Mouse (Mus musculus): ENCODE results near the gene Dnajc22. TPM values are rescaled to one million over a fixed set of nuclear protein-coding genes. Genes with fewer than 3 reads are reported as not detected.

The Dnajc22 gene
- polyA plus RNA-seq, 1 experiment from 2014 or later, result 0.50 TPM

DNA sequence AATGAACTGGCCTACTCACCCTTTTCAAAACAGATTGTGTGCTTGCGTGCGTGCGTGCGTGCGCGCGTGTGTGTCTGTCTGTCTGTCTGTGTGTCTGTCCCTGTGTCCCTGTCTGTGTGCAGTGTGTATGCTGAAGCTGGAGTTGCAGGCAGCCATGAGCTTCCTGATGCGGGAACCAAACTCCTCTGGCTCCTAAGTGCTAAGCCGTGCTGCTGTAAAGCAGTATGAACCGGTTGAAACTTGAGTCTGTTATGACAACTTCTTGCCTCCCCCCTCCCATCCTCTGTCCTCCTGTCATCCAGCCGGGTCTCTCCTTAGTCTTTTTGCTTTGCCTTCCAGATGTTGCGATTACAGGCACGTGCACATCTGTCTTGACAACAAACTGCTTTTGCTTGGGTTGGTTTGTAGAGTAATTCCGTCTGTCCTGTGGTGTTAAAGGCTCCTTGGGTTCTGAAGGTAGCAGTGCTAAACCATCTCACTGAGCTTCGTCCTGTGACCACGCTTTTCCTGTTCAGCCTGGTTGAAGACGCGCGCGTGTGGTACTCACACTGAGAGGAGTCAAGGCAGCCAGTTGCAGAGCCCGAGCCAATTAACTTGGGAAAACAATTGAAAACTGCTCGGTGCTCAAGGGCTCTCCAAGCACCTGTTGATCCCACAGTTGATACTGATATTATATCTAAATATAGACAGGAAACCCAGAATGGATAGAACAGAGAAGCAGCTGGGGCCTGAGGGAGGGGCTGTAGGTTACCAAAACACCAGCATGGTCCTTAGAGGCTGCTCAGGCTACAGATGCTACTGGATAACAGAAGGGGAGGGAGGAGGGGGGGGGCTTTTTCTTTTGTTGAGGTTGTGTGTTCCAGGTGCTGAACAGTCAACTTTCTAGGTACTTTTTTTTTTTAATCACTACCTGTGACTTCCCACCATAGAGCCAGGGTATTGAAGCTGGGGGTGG lies 37.3 kb downstream of the Dnajc22 start:
- Histone ChIP-seq H3K4me2 (replicated peaks; ENCODE audit: low read depth, low read length) (no peak overlapping the region), H3K4me1 (ENCODE audit: insufficient read depth, low read depth, low read length) (no peaks in the 10 kb centered on the region), H3K27ac (ENCODE audit: low read length) (no peak overlapping the region), H3K27me3 (replicated peaks; ENCODE audit: insufficient read depth, low read length) (no peaks in the 10 kb centered on the region), H3K9me3 (ENCODE audit: low read length) (no peaks in the 10 kb centered on the region), H3K4me3 (ENCODE audit: low read depth, low read length) (no peak overlapping the region), H3K9ac (replicated peaks; ENCODE audit: low read depth) (no peak overlapping the region), H3K36me3 (ENCODE audit: insufficient read depth, low read length) (no peaks in the 10 kb centered on the region)
- no peak for TF ChIP-seq CTCF (IDR thresholded peaks at IDR 0.05)
- no peak for TF ChIP-seq EP300 (IDR thresholded peaks at IDR 0.05)
- whole genome bisulfite sequencing, result 54% methylated on average over 22 of the region's 22 CpGs
- ATAC-seq (no peak), DNase-seq (ENCODE audit: low spot score) (peak; percentile 23)

DNA sequence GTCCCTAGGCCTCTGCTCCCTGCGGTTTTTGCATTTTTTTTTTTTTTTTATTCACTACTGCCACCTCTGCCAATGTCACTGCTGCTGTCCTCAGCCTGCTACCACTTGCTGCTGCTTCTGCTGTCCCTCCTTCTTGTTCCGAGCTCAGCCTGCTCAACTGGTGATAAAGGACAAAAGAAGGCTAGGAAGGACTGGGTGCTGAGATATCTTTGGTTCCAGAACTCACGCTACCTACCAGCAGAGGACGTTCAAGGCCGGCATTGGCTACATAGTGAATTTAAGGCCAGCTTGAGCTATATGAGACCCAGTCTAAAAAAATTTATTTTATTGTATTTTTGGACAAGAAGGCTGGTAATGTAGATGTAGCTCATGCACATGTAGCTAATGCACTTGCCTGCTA lies 45.4 kb downstream of the Dnajc22 start:
- DNase-seq (ENCODE audit: low spot score) (no peak), ATAC-seq (no peak)
- Histone ChIP-seq H3K4me2 (replicated peaks; ENCODE audit: low read depth, low read length) (no peak overlapping the region), H3K36me3 (ENCODE audit: insufficient read depth, low read length) (no peaks in the 10 kb centered on the region), H3K9ac (replicated peaks; ENCODE audit: low read depth) (no peak overlapping the region), H3K4me3 (ENCODE audit: low read depth, low read length) (no peak overlapping the region), H3K27me3 (replicated peaks; ENCODE audit: insufficient read depth, low read length) (no peaks in the 10 kb centered on the region), H3K27ac (ENCODE audit: low read length) (no peak overlapping the region), H3K4me1 (ENCODE audit: insufficient read depth, low read depth, low read length) (no peaks in the 10 kb centered on the region), H3K9me3 (ENCODE audit: low read length) (no peaks in the 10 kb centered on the region)
- TF ChIP-seq CTCF (IDR thresholded peaks at IDR 0.05), result no peak
- TF ChIP-seq EP300 (IDR thresholded peaks at IDR 0.05), result no peak
- WGBS, result 85% methylated on average over 5 of the region's 5 CpGs

DNA sequence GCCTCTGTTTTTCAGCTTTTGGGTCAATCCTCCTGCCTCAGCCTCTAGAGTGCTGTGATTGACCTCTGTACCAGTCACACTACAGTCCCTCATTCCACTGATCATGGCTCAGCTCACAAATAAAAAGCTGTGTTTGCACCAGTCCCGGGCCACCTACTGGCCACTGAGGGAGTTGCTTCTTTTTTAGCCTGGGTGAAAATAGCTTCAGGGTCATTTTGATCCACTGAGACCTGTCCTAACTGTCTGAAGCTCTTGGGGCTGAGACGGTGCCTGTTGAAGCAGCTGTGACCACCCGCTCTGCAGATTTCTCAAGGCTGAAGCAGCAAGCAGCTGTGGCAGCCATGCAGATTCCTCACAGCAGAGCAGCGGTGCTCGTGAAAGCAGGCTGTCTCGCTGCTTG lies 46.7 kb downstream of the Dnajc22 start:
- TF ChIP-seq CTCF (IDR thresholded peaks at IDR 0.05) (peak; percentile 85), EP300 (IDR thresholded peaks at IDR 0.05) (no peak)
- no peaks in the 10 kb centered on the region for H3K27me3 ChIP-seq (replicated peaks; ENCODE audit: insufficient read depth, low read length)
- no peak overlapping the region for H3K9ac ChIP-seq (replicated peaks; ENCODE audit: low read depth)
- no peak overlapping the region for H3K4me3 ChIP-seq (ENCODE audit: low read depth, low read length)
- H3K27ac ChIP-seq (ENCODE audit: low read length), result no peak overlapping the region
- no peaks in the 10 kb centered on the region for H3K36me3 ChIP-seq (ENCODE audit: insufficient read depth, low read length)
- WGBS, result 67% methylated on average over 6 of the region's 6 CpGs
- no peak overlapping the region for H3K4me2 ChIP-seq (replicated peaks; ENCODE audit: low read depth, low read length)
- ATAC-seq (no peak), DNase-seq (ENCODE audit: low spot score) (peak; percentile 60)
- H3K4me1 ChIP-seq (ENCODE audit: insufficient read depth, low read depth, low read length), result no peaks in the 10 kb centered on the region
- H3K9me3 ChIP-seq (ENCODE audit: low read length), result no peaks in the 10 kb centered on the region

DNA sequence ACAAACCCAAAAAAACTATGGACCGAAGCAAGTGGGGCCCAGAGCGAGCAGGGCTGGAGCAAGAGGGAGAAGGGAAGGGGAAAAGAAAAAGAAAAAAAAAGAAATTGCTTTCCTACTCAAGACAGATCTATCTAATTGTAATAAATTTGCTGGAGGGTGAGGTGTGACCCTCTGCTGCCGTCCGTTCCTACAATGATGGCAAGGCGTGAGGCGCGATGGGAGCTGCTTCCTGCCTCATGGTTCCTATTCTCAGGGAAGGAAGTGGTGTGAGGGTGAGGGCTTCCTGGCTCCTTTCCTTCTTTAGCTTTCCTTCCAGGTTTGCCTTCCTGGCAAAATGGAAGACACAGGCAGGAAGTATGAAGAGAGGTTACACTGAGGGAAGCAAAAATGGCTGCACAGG lies 57.5 kb downstream of the Dnajc22 start:
- Histone ChIP-seq H3K27ac (ENCODE audit: low read length) (no peak overlapping the region), H3K4me2 (replicated peaks; ENCODE audit: low read depth, low read length) (no peak overlapping the region), H3K4me1 (ENCODE audit: insufficient read depth, low read depth, low read length) (no peaks in the 10 kb centered on the region), H3K9ac (replicated peaks; ENCODE audit: low read depth) (no peak overlapping the region), H3K4me3 (ENCODE audit: low read depth, low read length) (no peak overlapping the region), H3K27me3 (replicated peaks; ENCODE audit: insufficient read depth, low read length) (no peaks in the 10 kb centered on the region), H3K9me3 (ENCODE audit: low read length) (no peaks in the 10 kb centered on the region), H3K36me3 (ENCODE audit: insufficient read depth, low read length) (no peaks in the 10 kb centered on the region; the same call in 1 of the 2 replicates)
- DNase-seq (ENCODE audit: low spot score) (no peak), ATAC-seq (no peak)
- TF ChIP-seq CTCF (IDR thresholded peaks at IDR 0.05), result no peak
- TF ChIP-seq EP300 (IDR thresholded peaks at IDR 0.05), result no peak
- 84% methylated on average over 7 of the region's 7 CpGs for WGBS

DNA sequence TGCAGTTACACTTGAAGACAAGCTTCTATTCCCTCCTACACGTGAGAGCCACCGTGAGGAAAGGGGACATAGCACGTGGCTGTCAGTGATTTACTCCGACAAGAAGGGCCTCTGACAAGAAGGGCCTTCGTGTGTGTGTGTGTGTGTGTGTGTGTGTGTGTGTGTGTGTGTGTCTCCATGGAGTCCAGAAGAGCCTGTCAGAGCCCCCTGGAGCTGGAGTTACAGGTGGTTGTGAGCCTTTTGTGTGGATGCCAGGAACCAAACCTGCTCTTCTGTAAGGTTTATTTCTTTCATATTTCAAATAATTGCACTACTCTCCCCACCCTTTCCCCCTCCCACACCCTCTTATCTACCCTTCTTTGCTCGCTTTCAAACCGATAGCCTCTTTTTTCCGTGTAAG lies 58.4 kb downstream of the Dnajc22 start:
- peak; percentile 30; the same call in 1 of the 2 replicates for ATAC-seq
- H3K36me3 ChIP-seq (ENCODE audit: insufficient read depth, low read length), result no peaks in the 10 kb centered on the region; the same call in 1 of the 2 replicates
- no peaks in the 10 kb centered on the region for H3K4me1 ChIP-seq (ENCODE audit: insufficient read depth, low read depth, low read length)
- H3K9ac ChIP-seq (replicated peaks; ENCODE audit: low read depth), result no peak overlapping the region
- peak; percentile 14 for DNase-seq (ENCODE audit: low spot score)
- TF ChIP-seq EP300 (IDR thresholded peaks at IDR 0.05), result no peak
- TF ChIP-seq CTCF (IDR thresholded peaks at IDR 0.05), result no peak
- no peak overlapping the region for H3K4me3 ChIP-seq (ENCODE audit: low read depth, low read length)
- H3K27ac ChIP-seq (ENCODE audit: low read length), result no peak overlapping the region
- no peaks in the 10 kb centered on the region for H3K27me3 ChIP-seq (replicated peaks; ENCODE audit: insufficient read depth, low read length)
- no peak overlapping the region for H3K4me2 ChIP-seq (replicated peaks; ENCODE audit: low read depth, low read length)
- H3K9me3 ChIP-seq (ENCODE audit: low read length), result no peaks in the 10 kb centered on the region
- WGBS, result 58% methylated on average over 8 of the region's 8 CpGs

DNA sequence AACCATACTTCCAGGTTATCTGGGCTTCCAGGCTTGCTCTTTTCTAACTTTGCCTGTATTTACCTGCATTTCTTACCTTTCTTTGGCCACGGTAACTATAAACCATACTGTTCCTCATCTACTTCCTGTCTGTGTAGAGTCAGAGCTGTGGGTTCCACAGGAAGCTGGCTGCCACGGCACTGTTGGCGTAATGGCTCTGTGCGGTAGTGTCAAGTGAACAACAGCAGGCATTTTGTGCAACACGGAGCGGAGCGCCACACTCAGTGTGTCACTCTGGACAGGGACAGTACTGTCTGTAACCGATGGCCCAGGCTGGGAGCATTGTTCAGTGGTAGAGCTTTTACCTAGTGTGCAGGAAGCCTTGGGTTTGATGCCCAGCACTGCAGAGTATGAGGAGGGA lies 60.5 kb downstream of the Dnajc22 start:
- no peak overlapping the region for H3K4me3 ChIP-seq (ENCODE audit: low read depth, low read length)
- no peak for DNase-seq (ENCODE audit: low spot score)
- WGBS, result 89% methylated on average over 8 of the region's 8 CpGs

More for the DNA sequence above, 60.5 kb downstream of the Dnajc22 start:
- Histone ChIP-seq H3K27ac (ENCODE audit: low read length) (no peak overlapping the region), H3K9me3 (ENCODE audit: low read length) (no peaks in the 10 kb centered on the region), H3K36me3 (ENCODE audit: insufficient read depth, low read length) (no peaks in the 10 kb centered on the region; the same call in 1 of the 2 replicates), H3K27me3 (replicated peaks; ENCODE audit: insufficient read depth, low read length) (no peaks in the 10 kb centered on the region), H3K4me1 (ENCODE audit: insufficient read depth, low read depth, low read length) (no peaks in the 10 kb centered on the region), H3K9ac (replicated peaks; ENCODE audit: low read depth) (no peak overlapping the region), H3K4me2 (replicated peaks; ENCODE audit: low read depth, low read length) (no peak overlapping the region)
- TF ChIP-seq CTCF (IDR thresholded peaks at IDR 0.05) (no peak), EP300 (IDR thresholded peaks at IDR 0.05) (no peak)
- no peak for ATAC-seq

Small RNA genes within 50 kb of the gene (microRNA-seq; reads per million reads assigned to microRNA genes)
- gene Mir6960, result not detected

Other genes starting within 250 kb of the Dnajc22 start
- 8.7 and 11.1 TPM in 2 replicates for gene Kmt2d, start 222.0 kb upstream of the Dnajc22 start, polyA plus RNA-seq (2015; fragmentation: Nextera tagmentation; extraction: Ambion mirVana)
- gene Rhebl1, start 198.6 kb upstream of the Dnajc22 start, polyA plus RNA-seq (2015; fragmentation: Nextera tagmentation; extraction: Ambion mirVana), result 8.1 and 10.2 TPM in 2 replicates
- 5.1 and 6.6 TPM in 2 replicates for gene Dhh, start 194.6 kb upstream of the Dnajc22 start, polyA plus RNA-seq (2015; fragmentation: Nextera tagmentation; extraction: Ambion mirVana)
- 16.5 and 17.0 TPM in 2 replicates for gene Lmbr1l, start 174.9 kb upstream of the Dnajc22 start, polyA plus RNA-seq (2015; fragmentation: Nextera tagmentation; extraction: Ambion mirVana)
- gene Tuba1b, start 158.6 kb upstream of the Dnajc22 start, polyA plus RNA-seq (2015; fragmentation: Nextera tagmentation; extraction: Ambion mirVana), result 415 and 427 TPM in 2 replicates
- not detected in 2 replicates for gene Gm49450, start 139.6 kb upstream of the Dnajc22 start, polyA plus RNA-seq (2015; fragmentation: Nextera tagmentation; extraction: Ambion mirVana)
- 881 and 945 TPM in 2 replicates for gene Tuba1a, start 139.5 kb upstream of the Dnajc22 start, polyA plus RNA-seq (2015; fragmentation: Nextera tagmentation; extraction: Ambion mirVana)
- 45.1 and 53.2 TPM in 2 replicates for gene Tuba1c, start 63.3 kb upstream of the Dnajc22 start, polyA plus RNA-seq (2015; fragmentation: Nextera tagmentation; extraction: Ambion mirVana)
- gene Prph, start 38.0 kb upstream of the Dnajc22 start, polyA plus RNA-seq (2015; fragmentation: Nextera tagmentation; extraction: Ambion mirVana), result 0.32 and 0.42 TPM in 2 replicates
- gene Troap, start 18.6 kb upstream of the Dnajc22 start, polyA plus RNA-seq (2015; fragmentation: Nextera tagmentation; extraction: Ambion mirVana), result 0.95 and 0.99 TPM in 2 replicates
- gene C1ql4, start 5.4 kb upstream of the Dnajc22 start, polyA plus RNA-seq (2015; fragmentation: Nextera tagmentation; extraction: Ambion mirVana), result not detected in 2 replicates
- gene Spats2, start 32.7 kb downstream of the Dnajc22 start, polyA plus RNA-seq (2015; fragmentation: Nextera tagmentation; extraction: Ambion mirVana), result 13.7 and 16.3 TPM in 2 replicates
- gene Kcnh3, start 131.7 kb downstream of the Dnajc22 start, polyA plus RNA-seq (2015; fragmentation: Nextera tagmentation; extraction: Ambion mirVana), result 0.21 and 0.63 TPM in 2 replicates
- 96.9 and 102 TPM in 2 replicates for gene Mcrs1, start 158.8 kb downstream of the Dnajc22 start, polyA plus RNA-seq (2015; fragmentation: Nextera tagmentation; extraction: Ambion mirVana)
- 37.1 and 39.9 TPM in 2 replicates for gene Prpf40b, start 201.9 kb downstream of the Dnajc22 start, polyA plus RNA-seq (2015; fragmentation: Nextera tagmentation; extraction: Ambion mirVana)
- gene Fam186b, start 202.7 kb downstream of the Dnajc22 start, polyA plus RNA-seq (2015; fragmentation: Nextera tagmentation; extraction: Ambion mirVana), result 0.07 TPM in 1 of 2 replicates, not detected in the other